Mouse (Mus musculus) hindbrain, embryonic 11.5 days (tissue): Measurements from ENCODE around the gene Gsto1. TPM values are rescaled to one million over a fixed set of nuclear protein-coding genes. Genes with fewer than 3 reads are reported as not detected.
"Not testable (repeated sequence)": the region's sequence is repeated elsewhere in the genome, so short reads cannot be mapped to it uniquely, and the experiment has no call there.

Experiments
- ATAC-seq: fragments of 200-750 bp; cut with Nextera tagmentation; 2 replicates; pipeline ENCODE4 v1.8.0; 2017; ENCODE audit warnings: mild to moderate bottlenecking, moderate TSS enrichment, moderate library complexity; ENCODE audit not compliant: low FRiP score
- DNase-seq: peaks from one replicate; pipeline ENCODE4 v3.0.0-alpha.2; 2015; ENCODE audit warnings: low spot score
- H3K27ac ChIP-seq: fragments of 300-500 bp; sonication (generic); 2 replicates; pipeline ENCODE4 v1.5.1; 2014; ENCODE audit warnings: mild to moderate bottlenecking, low read depth, low read length
- H3K27me3 ChIP-seq: fragments of 300-500 bp; sonication (generic); 2 replicates; pipeline ENCODE4 v1.6.1; 2014; ENCODE audit warnings: mild to moderate bottlenecking, low read length, moderate library complexity, mixed read lengths; ENCODE audit not compliant: control insufficient read depth, insufficient read depth
- H3K36me3 ChIP-seq: fragments of 300-500 bp; sonication (generic); 2 replicates; pipeline ENCODE4 v1.6.1; 2014; ENCODE audit warnings: mild to moderate bottlenecking, low read length, moderate library complexity, mixed read lengths; ENCODE audit not compliant: control insufficient read depth, insufficient read depth
- H3K4me1 ChIP-seq: fragments of 300-500 bp; sonication (generic); replicated peaks from 2 replicates; pipeline ENCODE4 v1.6.1; 2014; ENCODE audit warnings: low read length, mixed read lengths; ENCODE audit not compliant: control insufficient read depth, insufficient read depth
- H3K4me2 ChIP-seq: fragments of 300-500 bp; sonication (generic); replicated peaks from 2 replicates; pipeline ENCODE4 v1.6.1; 2014; ENCODE audit warnings: mild to moderate bottlenecking, low read depth, low read length
- H3K4me3 ChIP-seq: fragments of 300-500 bp; sonication (generic); 2 replicates; pipeline ENCODE4 v1.5.1; 2014; ENCODE audit warnings: low read depth, low read length
- H3K9ac ChIP-seq: fragments of 300-500 bp; sonication (generic); 2 replicates; pipeline ENCODE4 v1.6.1; 2014; ENCODE audit warnings: low read depth, low read length
- H3K9me3 ChIP-seq: fragments of 300-500 bp; sonication (generic); 2 replicates; pipeline ENCODE4 v1.6.1; 2016; ENCODE audit warnings: low read length; ENCODE audit not compliant: control insufficient read depth
- WGBS: fragments of 180-500 bp; shearing (Covaris S2); extraction: QIAGEN DNeasy Blood & Tissue Kit; methylation state at CpG from one replicate; pipeline ENCODE4 v1.1.7; 2014; 5-methylcytosine and 5-hydroxymethylcytosine counted together
- polyA plus RNA-seq: library from polyadenylated mRNA; unstranded; fragments of >200 nt; fragmentation: Nextera tagmentation; extraction: Ambion mirVana; gene quantifications from 2 replicates; pipeline ENCODE4 v1.2.1, GENCODE M21; 2014

Gene Gsto1
- polyA plus RNA-seq, 1 experiment from 2014 or later, result 116 TPM

- H3K4me1 ChIP-seq, result no peaks in the 10 kb centered on the region
- WGBS, result 85% methylated on average over 14 of the region's 14 CpGs
- no peak overlapping the region for H3K4me3 ChIP-seq
- no peak overlapping the region for H3K27ac ChIP-seq
- H3K4me2 ChIP-seq, result no peak overlapping the region
- H3K27me3 ChIP-seq, result no peaks in the 10 kb centered on the region; the same call in 1 of the 2 replicates
- no peaks in the 10 kb centered on the region for H3K9me3 ChIP-seq
- no peaks in the 10 kb centered on the region for H3K36me3 ChIP-seq
- DNase-seq (no peak), ATAC-seq (no peak)
- H3K9ac ChIP-seq, result no peak overlapping the region
These were observed 24.8 kb upstream of the Gsto1 start for GRCm38 (mm10) chr19:47829913-47830450.

- no peak overlapping the region for H3K4me3 ChIP-seq
- no peak for DNase-seq
- H3K4me2 ChIP-seq, result no peak overlapping the region
- no peaks in the 10 kb centered on the region; the same call in 1 of the 2 replicates for H3K27me3 ChIP-seq
- no peak overlapping the region for H3K9ac ChIP-seq
- H3K27ac ChIP-seq, result no peak overlapping the region
- H3K9me3 ChIP-seq, result no peaks in the 10 kb centered on the region
- 98% methylated on average over 8 of the region's 8 CpGs for WGBS
- ATAC-seq, result no peak
- no peaks in the 10 kb centered on the region for H3K4me1 ChIP-seq
- H3K36me3 ChIP-seq, result no peaks in the 10 kb centered on the region
These were observed 23.7 kb upstream of the Gsto1 start for GRCm38 (mm10) chr19:47831111-47831510.

DNA sequence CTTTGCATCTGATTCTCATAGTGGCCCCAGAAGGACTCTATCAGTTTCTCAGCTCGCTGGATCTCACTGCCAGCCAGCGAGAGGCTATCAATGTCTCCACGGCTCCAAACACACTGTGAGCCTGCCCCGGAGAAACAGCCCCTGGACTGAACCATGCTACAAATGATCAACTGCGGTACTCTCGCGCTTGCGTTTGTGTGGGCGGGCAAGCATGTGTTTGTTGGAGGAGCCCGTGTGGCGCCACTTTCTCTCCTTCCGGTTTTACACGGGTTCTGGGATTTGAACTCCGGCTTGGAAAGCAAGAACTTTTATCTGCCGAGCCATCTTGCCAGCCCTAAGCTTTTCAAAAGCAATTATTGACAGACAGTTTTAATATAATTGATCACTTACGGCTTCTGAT lies 22.5 kb upstream of the Gsto1 start:
- Histone ChIP-seq H3K36me3 (no peaks in the 10 kb centered on the region), H3K27me3 (no peaks in the 10 kb centered on the region; the same call in 1 of the 2 replicates), H3K4me1 (no peaks in the 10 kb centered on the region), H3K4me3 (no peak overlapping the region), H3K9me3 (no peaks in the 10 kb centered on the region), H3K4me2 (no peak overlapping the region), H3K27ac (no peak overlapping the region), H3K9ac (no peak overlapping the region)
- DNase-seq (no peak), ATAC-seq (no peak)
- WGBS, result 87% methylated on average over 16 of the region's 16 CpGs

DNA sequence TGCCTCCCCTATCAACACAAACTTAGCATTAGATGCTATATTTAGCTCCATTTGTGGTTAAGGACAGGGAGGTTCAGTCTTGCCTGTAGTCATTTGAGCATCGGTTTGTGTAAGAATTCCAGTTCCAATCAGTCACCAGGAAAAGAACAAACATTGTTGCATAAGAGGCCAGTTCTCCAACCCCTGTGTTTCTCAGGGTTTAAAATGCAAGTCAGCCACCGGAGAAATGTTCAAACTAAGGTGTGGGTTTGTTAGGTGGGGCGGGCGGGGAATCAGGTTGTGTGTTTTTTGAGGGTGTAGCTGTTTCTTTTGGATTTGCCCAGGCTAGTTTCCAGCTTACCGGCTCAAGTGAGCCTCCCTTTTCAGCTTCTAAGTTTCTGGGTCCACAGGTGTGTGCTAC lies 20.2 kb upstream of the Gsto1 start:
- Histone ChIP-seq H3K4me2 (no peak overlapping the region), H3K4me3 (no peak overlapping the region), H3K27ac (no peak overlapping the region), H3K27me3 (no peaks in the 10 kb centered on the region; the same call in 1 of the 2 replicates), H3K9ac (no peak overlapping the region), H3K4me1 (no peaks in the 10 kb centered on the region), H3K9me3 (no peaks in the 10 kb centered on the region), H3K36me3 (no peaks in the 10 kb centered on the region)
- 92% methylated on average over 5 of the region's 5 CpGs for WGBS
- no peak for DNase-seq
- ATAC-seq, result no peak

GRCm38 (mm10) chr19:47835776-47836175 lies 19.0 kb upstream of the Gsto1 start:
- no peak overlapping the region for H3K9ac ChIP-seq
- WGBS, result 86% methylated on average over 7 of the region's 7 CpGs
- H3K4me1 ChIP-seq, result no peaks in the 10 kb centered on the region
- no peaks in the 10 kb centered on the region for H3K27me3 ChIP-seq
- no peak for DNase-seq
- H3K4me2 ChIP-seq, result no peak overlapping the region
- ATAC-seq, result no peak
- H3K36me3 ChIP-seq, result no peaks in the 10 kb centered on the region
- H3K4me3 ChIP-seq, result no peak overlapping the region
- no peaks in the 10 kb centered on the region for H3K9me3 ChIP-seq
- H3K27ac ChIP-seq, result no peak overlapping the region

GRCm38 (mm10) chr19:47836701-47837526 lies 17.9 kb upstream of the Gsto1 start:
- WGBS, result 2% methylated on average over 48 of the region's 49 CpGs
- H3K27ac ChIP-seq, result no peak overlapping the region
- peak overlapping the region; percentile 40 for H3K4me3 ChIP-seq
- peak; percentile 84 for DNase-seq
- H3K27me3 ChIP-seq, result no peaks in the 10 kb centered on the region
- H3K4me2 ChIP-seq, result peak overlapping the region; percentile 70
- no peaks in the 10 kb centered on the region for H3K36me3 ChIP-seq
- no peak overlapping the region for H3K9ac ChIP-seq
- ATAC-seq, result peak; percentile 94
- no peaks in the 10 kb centered on the region for H3K9me3 ChIP-seq
- H3K4me1 ChIP-seq, result no peaks in the 10 kb centered on the region

DNA sequence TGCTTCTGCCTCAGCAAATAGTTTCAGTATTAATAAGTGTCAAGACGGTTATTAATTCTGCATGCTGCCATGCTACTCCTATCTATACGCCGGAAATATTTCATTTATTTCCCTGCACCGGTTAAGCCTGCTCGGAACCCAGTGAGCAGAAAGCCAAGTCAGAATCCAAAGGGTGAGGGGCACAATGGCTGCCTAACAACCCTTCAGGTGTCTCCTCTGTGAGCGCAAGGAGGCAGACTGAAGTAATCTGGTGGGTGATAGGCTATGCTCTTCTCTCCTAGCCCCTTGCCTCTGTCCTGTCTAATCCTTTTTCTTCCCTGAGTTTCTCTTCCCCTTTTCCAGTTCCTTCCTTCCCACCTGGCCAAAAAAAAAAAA lies 17.3 kb upstream of the Gsto1 start:
- no peak for DNase-seq
- H3K4me2 ChIP-seq, result peak overlapping the region; percentile 70
- H3K9ac ChIP-seq, result no peak overlapping the region
- H3K27me3 ChIP-seq, result no peaks in the 10 kb centered on the region
- H3K9me3 ChIP-seq, result no peaks in the 10 kb centered on the region
- ATAC-seq, result peak; percentile 66
- H3K4me3 ChIP-seq, result peak overlapping the region; percentile 40
- no peak overlapping the region for H3K27ac ChIP-seq
- H3K4me1 ChIP-seq, result no peaks in the 10 kb centered on the region
- H3K36me3 ChIP-seq, result no peaks in the 10 kb centered on the region
- WGBS, result 2% methylated on average over 6 of the region's 6 CpGs

DNA sequence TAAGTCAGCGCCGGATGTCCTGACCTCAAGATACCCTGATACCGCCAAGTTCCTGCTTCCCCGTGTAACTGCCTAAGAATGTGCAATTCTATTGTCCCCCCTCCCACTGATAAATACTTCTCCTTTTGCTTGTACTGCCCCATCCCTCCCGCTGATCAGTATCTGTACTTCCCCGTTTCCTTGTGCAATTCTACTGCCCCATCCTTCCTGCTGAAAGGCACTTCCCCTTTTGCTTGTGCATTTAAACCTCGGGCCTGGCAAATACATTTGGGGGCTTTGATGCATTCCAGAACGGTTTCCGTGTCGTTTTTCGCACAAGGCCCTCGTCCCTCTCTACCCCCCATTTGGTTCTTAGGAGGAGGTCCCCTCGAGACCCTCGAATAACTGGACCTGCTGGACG lies 13.5 kb upstream of the Gsto1 start:
- not testable (repeated sequence) for H3K4me1 ChIP-seq, H3K4me3 ChIP-seq, H3K9me3 ChIP-seq, H3K27ac ChIP-seq, H3K36me3 ChIP-seq, ATAC-seq, H3K4me2 ChIP-seq, H3K27me3 ChIP-seq, DNase-seq, H3K9ac ChIP-seq
- WGBS, result 82% methylated on average over 13 of the region's 15 CpGs

GRCm38 (mm10) chr19:47849735-47850134 lies 5.0 kb upstream of the Gsto1 start:
- DNase-seq (no peak), ATAC-seq (no peak)
- Histone ChIP-seq H3K4me1 (no peaks in the 10 kb centered on the region), H3K36me3 (no peaks in the 10 kb centered on the region), H3K9me3 (no peaks in the 10 kb centered on the region), H3K27me3 (peaks cover 3% of the 10 kb centered on the region; the same call in 1 of the 2 replicates), H3K27ac (no peak overlapping the region), H3K9ac (no peak overlapping the region), H3K4me3 (no peak overlapping the region), H3K4me2 (no peak overlapping the region)
- 84% methylated on average over 3 of the region's 3 CpGs for WGBS
